Mouse (Mus musculus) adrenal gland, adult (tissue): ENCODE data around the gene Cd82.

Experiments used
- DNase-seq, 2 experiments: peaks; one replicate each; pipeline ENCODE4 v3.0.0; 2022 to 2023; ENCODE audit warnings: low spot score in 1 of 2; ENCODE audit not compliant: inconsistent age in 2 of 2

The Cd82 gene

GRCm38 (mm10) chr2:93446606-93447353, 16.2 kb downstream of the Cd82 start:
- peak; percentile 56 to 72 for DNase-seq

GRCm38 (mm10) chr2:93445237-93445651, 17.7 kb downstream of the Cd82 start:
- DNase-seq, result peak in 1 of 2 experiments; percentile 67

GRCm38 (mm10) chr2:93444280-93444679, 18.7 kb downstream of the Cd82 start:
- no peak for DNase-seq

- no peak for DNase-seq
These were observed 19.8 kb downstream of the Cd82 start for GRCm38 (mm10) chr2:93443106-93443505.

- DNase-seq, result peak in 1 of 2 experiments; percentile 32
These were observed 23.0 kb downstream of the Cd82 start for GRCm38 (mm10) chr2:93439812-93440559.

GRCm38 (mm10) chr2:93439352-93439771, 23.6 kb downstream of the Cd82 start:
- DNase-seq, result peak in 1 of 2 experiments; percentile 18

- DNase-seq, result no peak
These were observed 24.6 kb downstream of the Cd82 start for GRCm38 (mm10) chr2:93438335-93438734.

GRCm38 (mm10) chr2:93435577-93435976, 27.4 kb downstream of the Cd82 start:
- no peak for DNase-seq

GRCm38 (mm10) chr2:93434896-93435295, 28.0 kb downstream of the Cd82 start:
- DNase-seq, result no peak

GRCm38 (mm10) chr2:93433543-93433942, 29.4 kb downstream of the Cd82 start:
- DNase-seq, result no peak

- no peak for DNase-seq
These were observed 30.1 kb downstream of the Cd82 start for GRCm38 (mm10) chr2:93432600-93433389.

- DNase-seq, result no peak
These were observed 31.2 kb downstream of the Cd82 start for GRCm38 (mm10) chr2:93431575-93432325.

- DNase-seq, result no peak
These were observed 31.9 kb downstream of the Cd82 start for GRCm38 (mm10) chr2:93430993-93431392.

GRCm38 (mm10) chr2:93428004-93428531, 34.9 kb downstream of the Cd82 start:
- DNase-seq, result no peak

GRCm38 (mm10) chr2:93427000-93427715, 35.8 kb downstream of the Cd82 start:
- DNase-seq, result no peak

GRCm38 (mm10) chr2:93425810-93426209, 37.1 kb downstream of the Cd82 start:
- no peak for DNase-seq

GRCm38 (mm10) chr2:93424307-93424984, 38.5 kb downstream of the Cd82 start:
- DNase-seq, result no peak

GRCm38 (mm10) chr2:93421320-93421719, 41.6 kb downstream of the Cd82 start:
- DNase-seq, result peak; percentile 80 to 93

GRCm38 (mm10) chr2:93419971-93420370, 43.0 kb downstream of the Cd82 start:
- DNase-seq, result no peak
